In the genomic region with DNA sequence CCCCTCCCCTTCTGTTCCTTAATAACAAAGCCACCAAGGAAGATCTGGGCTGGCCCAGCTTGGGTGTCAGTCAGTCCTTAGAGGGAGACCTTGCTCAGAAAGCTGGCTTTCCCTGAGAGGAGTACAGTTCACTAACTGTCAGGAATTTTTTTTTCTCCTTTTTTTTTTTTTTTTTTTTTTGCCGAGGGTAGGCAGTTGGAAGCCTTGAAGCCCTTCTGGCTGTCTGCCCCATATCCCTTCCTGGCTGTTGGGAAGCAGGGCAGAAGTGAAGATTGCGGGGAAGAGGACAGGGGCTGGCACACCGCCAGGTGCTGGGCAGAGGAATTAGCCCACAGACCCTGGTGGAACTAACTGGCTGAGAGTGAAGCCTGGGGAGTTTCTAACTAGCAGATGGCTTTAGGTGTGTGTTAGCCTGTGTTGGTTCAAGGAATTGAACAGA, we compare ENCODE assay signal across 14 mouse cellular contexts. TPM values are rescaled to one million over a fixed set of nuclear protein-coding genes. Genes with fewer than 3 reads are reported as not detected.
A peak's percentile ranks its signal among the peaks of the same experiment; 100 is the strongest.
DNase-seq lines count a peak whose midpoint lies in the region; ATAC-seq and TF ChIP-seq lines count a peak whose summit lies in the region.
"Had no signal": no experiment of that assay in that cellular context is flagged by ENCODE, and none has a peak within 500 bp of the region (broad histone marks: within the 10 kb centered on the region; RNA-seq: fewer than 3 reads in every experiment).

No protein-coding gene starts in this region.

- no peak overlapping the region for H3K27ac ChIP-seq in lung, embryonic 15.5 days
- no peak overlapping the region for H3K27ac ChIP-seq in forebrain, postnatal 0 days (ENCODE audit: low read depth, low read length)
- H3K27ac ChIP-seq in limb, embryonic 13.5 days: no peak overlapping the region
- H3K27ac ChIP-seq: macrophage had no signal

- 23% methylated on average over 3 of the region's 3 CpGs for WGBS in lung, embryonic 15.5 days
- 29% methylated on average over 3 of the region's 3 CpGs for WGBS in forebrain, postnatal 0 days
- 40% methylated on average over 3 of the region's 3 CpGs for WGBS in limb, embryonic 13.5 days

- no peak overlapping the region for H3K4me2 ChIP-seq in lung, embryonic 15.5 days
- no peak overlapping the region for H3K4me2 ChIP-seq in forebrain, postnatal 0 days (ENCODE audit: low read depth)
- no peak overlapping the region for H3K4me2 ChIP-seq in limb, embryonic 13.5 days (replicated peaks)

- peak; percentile 42; the same call in 1 of the 2 replicates for ATAC-seq in lung, embryonic 15.5 days (ENCODE audit: borderline replicate concordance, extremely low read depth, low FRiP score, low TSS enrichment)
- ATAC-seq in forebrain, postnatal 0 days: peak; percentile 40; the same call in 1 of the 2 replicates
- ATAC-seq in limb, embryonic 13.5 days (ENCODE audit: low FRiP score, low read depth): 0 out of 2 replicates have a peak, but pooled peaks have one; percentile 15

- H3K9me3 ChIP-seq in lung, embryonic 15.5 days: no peaks in the 10 kb centered on the region
- H3K9me3 ChIP-seq in forebrain, postnatal 0 days (ENCODE audit: low read length): no peaks in the 10 kb centered on the region
- H3K9me3 ChIP-seq in limb, embryonic 13.5 days: no peaks in the 10 kb centered on the region

- H3K9ac ChIP-seq in lung, embryonic 15.5 days: no peak overlapping the region
- no peak overlapping the region for H3K9ac ChIP-seq in forebrain, postnatal 0 days
- no peak overlapping the region for H3K9ac ChIP-seq in limb, embryonic 13.5 days

- TF ChIP-seq CTCF in forebrain, postnatal 0 days (IDR thresholded peaks at IDR 0.05; ENCODE audit: low read depth): no peak

- H3K27me3 ChIP-seq in lung, embryonic 15.5 days: no peaks in the 10 kb centered on the region
- no peaks in the 10 kb centered on the region for H3K27me3 ChIP-seq in forebrain, postnatal 0 days (ENCODE audit: insufficient read depth, low read length)
- no peaks in the 10 kb centered on the region for H3K27me3 ChIP-seq in limb, embryonic 13.5 days

- peak; percentile 36 for DNase-seq in adrenal gland, postnatal 10 days
- DNase-seq in adrenal gland, adult 2 months: no peak
- no peak for DNase-seq in lung, postnatal 36 days
- DNase-seq in forebrain, postnatal 0 days: no peak
- no peak for DNase-seq in thymus, postnatal 10 days (ENCODE audit: low spot score in 2 of 2)
- no peak for DNase-seq in gastrocnemius, adult 18-20 months (ENCODE audit: low spot score)
- DNase-seq: cerebellum, adult 9-10 months; gastrocnemius, postnatal 36 days; heart, postnatal 10 days; liver had no signal

- peaks cover 16% of the 10 kb centered on the region for H3K4me1 ChIP-seq in lung, embryonic 15.5 days
- H3K4me1 ChIP-seq in forebrain, postnatal 0 days (ENCODE audit: insufficient read depth): 0 out of 2 replicates have a peak, but pooled peaks cover 5% of the 10 kb centered on the region
- H3K4me1 ChIP-seq in limb, embryonic 13.5 days: peaks cover 22% of the 10 kb centered on the region

- no peaks in the 10 kb centered on the region for H3K36me3 ChIP-seq in lung, embryonic 15.5 days
- H3K36me3 ChIP-seq in forebrain, postnatal 0 days (ENCODE audit: insufficient read depth): 0 out of 2 replicates have a peak, but pooled peaks cover 4% of the 10 kb centered on the region
- peaks cover 36% of the 10 kb centered on the region for H3K36me3 ChIP-seq in limb, embryonic 13.5 days

- H3K4me3 ChIP-seq in lung, embryonic 15.5 days: no peak overlapping the region
- H3K4me3 ChIP-seq in forebrain, postnatal 0 days (ENCODE audit: low read depth, low read length): no peak overlapping the region
- no peak overlapping the region for H3K4me3 ChIP-seq in limb, embryonic 13.5 days

RNA-seq across cellular contexts. Expression of gene Igfbp2, which starts 8.4 kb away (rescaled TPM):
- 100 to 1,000 TPM; 210 to 501 TPM for total RNA-seq in adrenal gland, postnatal 10 days (2021)
- total RNA-seq in adrenal gland, adult 2 months (2021): 1 to 10 TPM; 2.0 to 4.1 TPM
- 12.6 and 13.0 TPM in 2 replicates for polyA plus RNA-seq in adrenal gland, adult 2 months (2012; rRNA removed)
- 344 and 357 TPM in 2 replicates for polyA plus RNA-seq in lung, embryonic 15.5 days (2015; fragmentation: Nextera tagmentation; extraction: Ambion mirVana)
- total RNA-seq in forebrain, postnatal 0 days (2014; rRNA removed): 311 and 330 TPM in 2 replicates
- 341 and 409 TPM in 2 replicates for polyA plus RNA-seq in forebrain, postnatal 0 days (2015; fragmentation: Nextera tagmentation; extraction: Ambion mirVana)
- polyA plus RNA-seq in limb, embryonic 13.5 days (2015; fragmentation: Nextera tagmentation; extraction: Ambion mirVana): 344 and 367 TPM in 2 replicates
- total RNA-seq in gastrocnemius, adult 18-20 months (2021): under 1 TPM; 0.28 to 0.62 TPM
- total RNA-seq: MEL had no signal
- polyA plus RNA-seq: macrophage had no signal

RNA-seq across cellular contexts. Expression of gene Igfbp5, which starts 42.0 kb away (rescaled TPM):
- 100 to 1,000 TPM in 1 of 2 experiments, 10 to 100 TPM in 1; 85.9 to 120 TPM for total RNA-seq in adrenal gland, postnatal 10 days (2021)
- 100 to 1,000 TPM in 1 of 2 experiments, 10 to 100 TPM in 1; 87.4 to 179 TPM for total RNA-seq in adrenal gland, adult 2 months (2021)
- 31.2 and 32.3 TPM in 2 replicates for polyA plus RNA-seq in adrenal gland, adult 2 months (2012; rRNA removed)
- polyA plus RNA-seq in lung, embryonic 15.5 days (2015; fragmentation: Nextera tagmentation; extraction: Ambion mirVana): 72.0 and 76.7 TPM in 2 replicates
- 68.2 and 104 TPM in 2 replicates for total RNA-seq in forebrain, postnatal 0 days (2014; rRNA removed)
- 26.1 and 36.2 TPM in 2 replicates for polyA plus RNA-seq in forebrain, postnatal 0 days (2015; fragmentation: Nextera tagmentation; extraction: Ambion mirVana)
- polyA plus RNA-seq in limb, embryonic 13.5 days (2015; fragmentation: Nextera tagmentation; extraction: Ambion mirVana): 129 and 140 TPM in 2 replicates
- total RNA-seq in gastrocnemius, adult 18-20 months (2021): 100 to 1,000 TPM; 189 to 235 TPM
- total RNA-seq: MEL had no signal

Comparison
In these comparisons a context has a peak if more than half of its experiments do, and no peak if none do; other contexts are left out.
1. RNA of gene Igfbp2, which starts 8.4 kb away (total RNA-seq): 210 to 501 TPM in adrenal gland, postnatal 10 days and 311 to 330 TPM in forebrain, postnatal 0 days; 2.0 to 4.1 TPM in adrenal gland, adult 2 months and 0.28 to 0.62 TPM in gastrocnemius, adult 18-20 months; every median in the first group is over 10 times any median in the second.
2. Peak in every context shown above with its lines, with median percentiles within 50 percentile points of each other: ATAC-seq.